Mouse (Mus musculus) cerebellum, adult 9-10 months (tissue): ENCODE data around the gene Uqcc1.

Source experiments
- DNase-seq: peaks from one replicate; pipeline ENCODE4 v3.0.0; 2022

Gene Uqcc1

GRCm38 (mm10) chr2:155929531-155930442, at the start of gene Uqcc1:
Gene Uqcc1, minus strand, starts transcription at chr2:155930310.
- DNase-seq = peak; percentile 94

GRCm38 (mm10) chr2:155979328-155979991, 49.4 kb upstream of the Uqcc1 start:
- DNase-seq = no peak

- DNase-seq = no peak
Observed at GRCm38 (mm10) chr2:155974087-155974731, 44.1 kb upstream of the Uqcc1 start.

GRCm38 (mm10) chr2:155973348-155973747, 43.2 kb upstream of the Uqcc1 start:
- DNase-seq = no peak

- peak; percentile 71 for DNase-seq
Observed at GRCm38 (mm10) chr2:155962991-155963390, 32.9 kb upstream of the Uqcc1 start.

GRCm38 (mm10) chr2:155961862-155962261, 31.8 kb upstream of the Uqcc1 start:
- no peak for DNase-seq

- no peak for DNase-seq
Observed at GRCm38 (mm10) chr2:155959981-155960380, 29.9 kb upstream of the Uqcc1 start.

GRCm38 (mm10) chr2:155956134-155957059, 26.3 kb upstream of the Uqcc1 start, which contains the start of gene Cep250:
Gene Cep250, plus strand, starts transcription at chr2:155956458.
- peak; percentile 92 for DNase-seq

GRCm38 (mm10) chr2:155952006-155952405, 21.9 kb upstream of the Uqcc1 start:
- DNase-seq = peak; percentile 87

GRCm38 (mm10) chr2:155949362-155949761, 19.3 kb upstream of the Uqcc1 start:
- no peak for DNase-seq

- no peak for DNase-seq
Observed at GRCm38 (mm10) chr2:155947390-155948002, 17.4 kb upstream of the Uqcc1 start.

GRCm38 (mm10) chr2:155946499-155946898, 16.4 kb upstream of the Uqcc1 start:
- no peak for DNase-seq

- peak; percentile 50 for DNase-seq
Observed at GRCm38 (mm10) chr2:155946069-155946468, 16.0 kb upstream of the Uqcc1 start.

- DNase-seq = no peak
Observed at GRCm38 (mm10) chr2:155945580-155945979, 15.5 kb upstream of the Uqcc1 start.

- DNase-seq = no peak
Observed at GRCm38 (mm10) chr2:155945124-155945523, 15.0 kb upstream of the Uqcc1 start, which contains the start of gene Gdf5. Gene Gdf5, minus strand, starts transcription at chr2:155945367.

- no peak for DNase-seq
Observed at GRCm38 (mm10) chr2:155944685-155945084, 14.6 kb upstream of the Uqcc1 start.

GRCm38 (mm10) chr2:155943463-155943862, 13.4 kb upstream of the Uqcc1 start:
- no peak for DNase-seq

GRCm38 (mm10) chr2:155941697-155942442, 11.8 kb upstream of the Uqcc1 start:
- no peak for DNase-seq

- DNase-seq = no peak
Observed at GRCm38 (mm10) chr2:155940681-155941080, 10.6 kb upstream of the Uqcc1 start, which contains the start of gene Gm15557. Gene Gm15557, plus strand, starts transcription at chr2:155940728.

GRCm38 (mm10) chr2:155939897-155940529, 9.9 kb upstream of the Uqcc1 start:
- no peak for DNase-seq
